Mouse (Mus musculus) spleen, adult 18-20 months (tissue): ENCODE results near the gene Lrrtm3.

Source experiments
- DNase-seq, 2 experiments: peaks; one replicate each; pipeline ENCODE4 v3.0.0; 2022; ENCODE audit warnings: mixed read lengths in 2 of 2

The Lrrtm3 gene

DNA sequence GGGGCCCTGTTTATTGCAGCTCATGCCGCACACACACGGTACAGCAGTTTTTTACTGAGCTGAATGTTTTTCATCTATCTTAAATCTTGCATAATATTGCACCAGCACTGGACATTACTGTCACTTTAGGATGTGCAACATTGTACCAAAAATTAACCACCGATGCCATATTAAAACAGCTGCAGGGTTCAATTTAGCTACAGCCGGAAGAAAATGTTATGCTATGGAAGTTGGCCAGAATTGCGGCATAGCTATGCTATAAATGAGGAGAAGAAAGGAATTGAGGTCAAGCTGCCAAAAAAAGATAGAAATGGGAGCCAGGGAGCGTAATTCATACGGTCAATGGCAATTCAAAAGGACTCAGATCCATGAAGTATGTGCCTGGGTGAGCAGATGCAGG lies 48.9 kb downstream of the Lrrtm3 start:
- DNase-seq, result no peak

- DNase-seq, result no peak
Observed at GRCm38 (mm10) chr10:64039760-64040535, 50.1 kb downstream of the Lrrtm3 start.

DNA sequence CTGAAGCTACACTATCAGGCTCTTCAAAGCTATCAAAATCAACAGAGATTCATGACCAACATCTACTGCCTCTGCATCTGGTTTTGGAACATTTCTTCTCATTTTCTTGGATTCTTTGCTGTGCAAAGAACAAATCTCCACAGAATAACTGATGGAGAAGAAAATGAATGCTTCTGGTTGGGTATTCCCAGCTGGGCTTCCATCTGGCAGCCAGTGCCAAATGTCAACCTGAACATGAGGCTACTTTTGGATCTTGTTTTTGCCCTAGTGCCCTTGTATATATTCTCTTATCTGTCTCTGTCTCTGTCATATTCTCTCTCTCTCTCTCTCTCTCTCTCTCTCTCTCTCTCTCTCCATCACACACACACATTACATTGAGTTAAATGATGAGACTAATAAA lies 59.2 kb downstream of the Lrrtm3 start:
- DNase-seq, result no peak

DNA sequence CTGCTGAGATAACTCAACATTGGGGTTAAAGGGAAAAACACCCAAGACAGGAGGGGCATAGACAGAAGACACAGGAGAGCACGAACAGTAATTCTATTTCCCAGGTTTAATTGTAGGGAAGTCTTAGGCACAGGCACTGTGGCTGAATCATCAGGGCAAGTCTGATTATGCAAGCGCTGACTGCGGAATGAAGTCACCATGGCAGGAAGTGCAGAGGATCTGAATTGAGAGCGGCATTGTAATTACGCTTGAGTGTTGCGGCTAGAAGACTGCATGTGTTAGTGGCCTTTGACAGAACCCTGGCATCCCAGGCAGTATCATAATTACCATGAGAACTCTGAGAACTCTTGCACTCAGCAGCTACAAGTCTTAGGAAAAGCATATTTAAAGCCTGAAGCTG lies 66.7 kb downstream of the Lrrtm3 start:
- DNase-seq, result no peak

DNA sequence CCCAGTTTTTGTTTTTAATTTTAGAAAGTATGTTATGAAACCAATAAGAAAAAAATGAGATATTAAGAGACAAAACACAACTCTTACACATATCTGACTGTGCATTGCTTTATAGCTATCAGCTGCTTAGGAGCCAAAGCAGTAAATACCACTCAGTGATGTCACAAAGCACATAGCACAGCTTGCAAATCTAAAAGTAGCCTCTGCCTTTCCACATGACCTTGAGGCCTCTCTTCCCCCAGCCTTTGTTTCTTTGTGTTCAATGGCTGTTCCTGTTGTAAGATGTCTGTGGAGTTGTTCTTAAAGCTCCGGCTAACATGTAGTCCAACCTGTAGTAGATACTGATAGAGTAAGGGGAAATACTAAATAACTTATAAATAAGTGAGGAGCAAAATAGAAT lies 69.7 kb downstream of the Lrrtm3 start:
- DNase-seq, result no peak

GRCm38 (mm10) chr10:64001996-64002395 lies 88.1 kb downstream of the Lrrtm3 start:
- DNase-seq, result no peak

DNA sequence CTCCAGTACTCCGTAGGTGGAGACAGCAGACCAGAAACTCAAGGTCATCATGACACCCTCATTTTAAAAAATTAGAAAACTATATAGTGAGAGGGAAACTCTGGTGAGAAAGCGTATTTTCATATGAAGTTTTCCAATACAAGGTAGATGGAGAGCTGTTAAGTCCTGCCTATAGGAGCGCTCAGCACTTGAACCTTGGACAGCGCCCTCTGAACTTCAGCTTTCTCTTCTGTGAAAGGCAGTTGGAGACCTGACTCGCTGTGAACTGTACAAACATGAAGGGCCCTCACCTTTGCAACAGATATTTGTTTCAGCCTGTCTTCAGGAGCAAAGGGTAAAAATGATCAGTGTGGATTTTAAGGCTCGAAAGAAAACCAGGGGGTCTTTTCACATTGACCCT lies 88.5 kb downstream of the Lrrtm3 start:
- DNase-seq, result no peak

DNA sequence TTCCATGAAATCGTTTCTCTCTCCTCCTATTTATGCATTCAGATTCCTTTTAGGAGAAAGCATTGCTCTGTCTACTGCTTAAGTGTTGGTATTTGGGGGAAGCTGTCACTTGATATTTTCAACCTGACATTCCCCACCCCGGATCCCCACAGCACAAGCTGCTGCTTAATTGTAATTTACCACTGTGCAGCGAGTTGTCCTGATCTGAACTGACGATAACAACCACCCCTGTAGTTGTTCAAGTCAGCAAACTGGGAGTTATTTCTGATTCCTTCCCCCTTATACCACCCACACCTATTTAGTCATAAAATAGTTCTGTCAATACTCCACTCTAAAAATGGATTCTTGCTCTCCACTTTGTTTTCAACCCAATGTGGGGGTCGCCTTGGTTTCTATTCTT lies 95.8 kb downstream of the Lrrtm3 start:
- DNase-seq, result no peak

GRCm38 (mm10) chr10:63985576-63985975 lies 104.5 kb downstream of the Lrrtm3 start:
- DNase-seq, result no peak

DNA sequence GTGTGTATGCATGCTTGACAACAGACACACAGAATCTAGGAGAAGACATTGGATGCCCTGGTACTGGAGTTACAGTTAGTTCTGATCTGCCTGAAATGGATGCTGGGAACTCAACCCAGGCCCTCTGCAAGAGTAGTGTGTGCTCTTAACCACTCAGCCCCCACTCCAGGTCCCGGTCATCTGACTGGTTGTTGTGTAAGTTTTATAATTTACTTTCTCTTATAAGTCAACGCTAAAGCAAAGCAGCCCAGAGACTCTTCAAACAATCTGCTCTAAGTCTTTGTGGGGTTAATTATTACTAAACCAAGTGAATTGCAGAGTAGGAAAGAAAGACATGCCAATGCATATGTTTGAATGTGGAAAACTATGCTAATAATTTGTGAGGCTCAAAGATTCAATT lies 110.7 kb downstream of the Lrrtm3 start:
- DNase-seq, result no peak

GRCm38 (mm10) chr10:63978969-63979368 lies 111.1 kb downstream of the Lrrtm3 start:
- no peak for DNase-seq

DNA sequence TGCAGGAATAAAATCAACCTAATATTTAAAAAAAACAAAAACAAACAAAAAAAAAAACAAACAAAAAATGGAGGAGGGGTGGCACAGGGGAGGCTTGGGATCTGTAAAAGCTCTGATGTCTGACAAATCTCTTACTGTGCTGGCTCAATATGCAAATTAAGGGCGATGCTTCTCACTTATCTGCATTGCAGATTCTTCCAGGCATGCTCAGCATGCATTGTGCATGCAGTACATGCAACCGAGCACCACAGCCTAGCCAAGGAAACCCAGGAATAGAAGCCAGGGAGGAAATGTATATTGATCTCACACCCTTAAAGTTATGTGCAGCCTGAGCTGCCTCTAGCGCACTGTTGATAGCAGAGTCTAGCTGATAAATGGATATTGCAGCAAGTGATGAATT lies 111.5 kb downstream of the Lrrtm3 start:
- DNase-seq, result no peak

- no peak for DNase-seq
Observed at GRCm38 (mm10) chr10:63978101-63978500, 112.0 kb downstream of the Lrrtm3 start.

DNA sequence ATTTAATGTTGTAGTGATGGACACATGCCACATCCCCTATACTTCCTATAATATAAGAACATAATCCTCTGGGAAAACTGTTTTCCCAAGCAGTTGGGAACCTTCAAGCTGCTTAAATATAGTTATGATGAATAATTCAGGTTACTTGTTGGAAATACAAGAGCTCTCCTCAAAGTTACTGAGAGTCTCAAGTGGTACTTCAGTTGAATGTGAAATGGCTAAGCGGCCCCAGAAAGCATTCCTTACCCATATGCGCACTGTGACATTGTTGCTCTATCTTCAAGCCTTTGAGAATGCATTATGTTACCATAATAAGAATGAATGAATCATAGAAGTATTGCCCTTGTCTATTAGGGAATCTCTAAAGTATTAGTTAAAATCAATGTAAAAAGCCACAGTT lies 117.8 kb downstream of the Lrrtm3 start:
- no peak for DNase-seq

DNA sequence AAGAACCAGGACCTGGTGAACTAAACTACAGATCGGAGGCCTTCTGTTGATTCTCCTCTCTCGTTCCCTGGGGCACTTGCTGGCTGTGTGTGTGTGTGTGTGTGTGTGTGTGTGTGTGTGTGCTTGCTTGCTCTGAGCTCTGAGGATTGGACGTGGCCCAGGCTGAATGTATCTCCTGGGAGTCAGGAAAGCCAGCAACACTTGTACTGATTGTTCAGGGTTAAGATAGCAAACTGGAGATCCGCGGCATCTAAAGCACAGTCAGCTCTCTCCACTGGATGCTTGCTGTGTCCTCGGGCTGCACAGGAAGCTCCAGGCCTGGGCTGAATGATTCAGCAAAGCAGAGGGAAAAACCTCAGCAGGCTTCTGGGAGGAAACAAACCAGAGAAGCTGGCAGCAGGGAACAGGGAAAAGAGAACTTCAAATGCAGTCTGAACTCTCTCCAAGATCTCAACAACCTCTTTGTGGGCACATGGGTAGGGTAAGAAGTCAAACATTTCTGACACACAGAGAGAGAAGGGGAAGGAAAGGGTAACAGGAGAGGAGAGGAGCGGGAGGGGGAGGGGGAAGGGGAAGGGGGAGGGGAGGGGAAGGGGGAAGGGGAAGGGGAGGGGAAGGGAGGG lies 135.7 kb downstream of the Lrrtm3 start:
- no peak for DNase-seq

DNA sequence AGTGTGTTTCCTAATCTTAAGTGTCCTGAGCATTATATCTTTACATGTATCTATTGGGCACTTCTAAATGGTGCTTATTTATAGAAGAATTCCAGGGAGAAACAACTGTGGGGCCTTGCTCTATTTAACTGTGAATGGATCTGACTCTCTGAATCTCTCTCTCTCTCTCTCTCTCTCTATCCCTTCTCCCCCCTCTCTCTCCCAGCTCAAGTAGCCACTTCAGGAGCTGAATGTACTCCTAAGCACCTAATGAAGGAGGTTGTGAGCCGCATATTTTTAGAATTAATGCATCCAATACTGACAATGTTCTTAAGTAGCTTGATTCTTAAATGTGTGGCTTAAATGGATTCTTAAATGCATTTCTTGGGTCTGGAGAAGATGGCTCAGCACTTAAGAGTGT lies 138.6 kb downstream of the Lrrtm3 start:
- no peak for DNase-seq

GRCm38 (mm10) chr10:63950867-63951266 lies 139.2 kb downstream of the Lrrtm3 start:
- DNase-seq, result no peak

DNA sequence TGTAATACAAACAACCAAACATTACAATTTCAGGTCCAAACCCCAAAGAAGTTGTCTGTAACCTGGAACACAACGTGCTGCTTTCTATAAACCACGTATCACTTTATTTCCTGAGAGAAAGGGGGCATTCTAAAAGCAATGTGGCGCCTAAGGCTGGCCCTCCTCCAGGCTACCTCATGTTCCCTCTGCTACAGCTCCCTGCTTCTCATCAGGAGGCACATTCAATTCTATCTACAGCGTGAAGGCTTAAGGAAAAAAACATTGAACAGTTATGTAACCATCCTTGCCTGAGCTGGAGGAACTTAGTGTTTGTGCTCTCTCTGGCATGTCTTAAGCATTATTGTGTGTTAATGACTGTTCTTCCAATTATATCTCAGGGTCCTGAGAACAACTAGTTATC lies 142.8 kb downstream of the Lrrtm3 start:
- no peak for DNase-seq

GRCm38 (mm10) chr10:63945534-63945933 lies 144.5 kb downstream of the Lrrtm3 start:
- no peak for DNase-seq

GRCm38 (mm10) chr10:63933946-63934345 lies 156.1 kb downstream of the Lrrtm3 start:
- no peak for DNase-seq

GRCm38 (mm10) chr10:63927334-63927733 lies 162.7 kb downstream of the Lrrtm3 start, which contains the start of gene Gm10118:
TSS of gene Gm10118 (minus strand) at chr10:63927434.
- no peak for DNase-seq

GRCm38 (mm10) chr10:63908878-63909277 lies 181.2 kb downstream of the Lrrtm3 start:
- DNase-seq, result no peak

- no peak for DNase-seq
Observed at GRCm38 (mm10) chr10:63899891-63900290, 190.2 kb downstream of the Lrrtm3 start.

GRCm38 (mm10) chr10:63894612-63895011 lies 195.5 kb downstream of the Lrrtm3 start:
- DNase-seq, result no peak
